Mouse (Mus musculus) MEL (cell line): ENCODE data around the gene Rtca. TPM values are rescaled to one million over a fixed set of nuclear protein-coding genes. Genes with fewer than 3 reads are reported as not detected.

Experiments used
- DNase-seq: peaks from one replicate; pipeline ENCODE4 v3.0.0; 2011; ENCODE audit warnings: low read depth, low spot score
- H3K27ac ChIP-seq: 2 replicates; pipeline ENCODE4 v1.5.1; 2012; ENCODE audit warnings: low read depth, mild to moderate bottlenecking, control low read depth, low read length, moderate library complexity; ENCODE audit not compliant: control insufficient read depth
- H3K27me3 ChIP-seq, 2 experiments: fragments of 150-350 bp in 1 of 2; sonication (generic) in 1 of 2; 2 replicates each; pipeline ENCODE4 v1.6.1; 2012; ENCODE audit warnings: low read length in 2 of 2, mild to moderate bottlenecking in 2 of 2, improper control_type of control experiment in 1 of 2, moderate library complexity in 1 of 2; ENCODE audit not compliant: insufficient read depth in 2 of 2, control insufficient read depth in 1 of 2
- H3K36me3 ChIP-seq, 2 experiments: 2 replicates each; pipeline ENCODE4 v1.6.1; 2012 to 2014; ENCODE audit warnings: low read length in 2 of 2, improper control_type of control experiment in 1 of 2, inconsistent platforms in 1 of 2, mild to moderate bottlenecking in 1 of 2; ENCODE audit not compliant: insufficient read depth in 2 of 2, control insufficient read depth in 1 of 2
- H3K4me1 ChIP-seq, 2 experiments: fragments of 150-350 bp in 1 of 2; sonication (generic) in 1 of 2; 2 replicates each; pipeline ENCODE4 v1.6.1; 2012; ENCODE audit warnings: low read length in 2 of 2, improper control_type of control experiment in 1 of 2, mild to moderate bottlenecking in 1 of 2; ENCODE audit not compliant: insufficient read depth in 2 of 2, control insufficient read depth in 1 of 2
- H3K4me3 ChIP-seq, 2 experiments: fragments of 150-350 bp in 1 of 2; sonication (generic) in 1 of 2; 2 replicates each; pipeline ENCODE4 v1.5.1; 2012; ENCODE audit warnings: low read depth in 2 of 2, low read length in 2 of 2, mild to moderate bottlenecking in 2 of 2, moderate library complexity in 2 of 2, control low read depth in 1 of 2, improper control_type of control experiment in 1 of 2; ENCODE audit not compliant: control insufficient read depth in 1 of 2, insufficient read depth in 1 of 2
- H3K79me2 ChIP-seq: 2 replicates; pipeline ENCODE4 v1.6.1; 2012; ENCODE audit warnings: mild to moderate bottlenecking, low read length, moderate library complexity; ENCODE audit not compliant: control insufficient read depth, poor library complexity, insufficient read depth
- H3K9ac ChIP-seq: 2 replicates; pipeline ENCODE4 v1.6.1; 2012; ENCODE audit warnings: low read depth, mild to moderate bottlenecking, control low read depth, low read length, moderate library complexity; ENCODE audit not compliant: control insufficient read depth, poor library complexity, severe bottlenecking
- H3K9me3 ChIP-seq: fragments of 150-350 bp; sonication (generic); replicated peaks from 2 replicates; pipeline ENCODE4 v1.6.1; 2012; ENCODE audit warnings: mild to moderate bottlenecking, low read length, improper control_type of control experiment, moderate library complexity; ENCODE audit not compliant: insufficient read depth
- CHD1 ChIP-seq: IDR thresholded peaks from 2 replicates; pipeline ENCODE4 v1.6.1; 2012; ENCODE audit warnings: low read depth, mild to moderate bottlenecking, inconsistent platforms, low read length, improper control_type of control experiment
- CTCF ChIP-seq, 3 experiments: IDR thresholded peaks in 2 of 3; conservative IDR thresholded peaks in 1 of 3; 2 replicates each; pipeline ENCODE4 v1.5.1; 2011 to 2012; ENCODE audit warnings: low read length in 3 of 3, low read depth in 2 of 3, mild to moderate bottlenecking in 2 of 3, improper control_type of control experiment in 1 of 3, inconsistent platforms in 1 of 3, mixed read lengths in 1 of 3, moderate library complexity in 1 of 3; ENCODE audit not compliant: control insufficient read depth in 1 of 3, insufficient read depth in 1 of 3, poor library complexity in 1 of 3, severe bottlenecking in 1 of 3
- E2F4 ChIP-seq: IDR thresholded peaks from 2 replicates; pipeline ENCODE4 v1.6.1; 2011; ENCODE audit warnings: low read depth, low read length, improper control_type of control experiment, borderline replicate concordance
- EP300 ChIP-seq, 2 experiments: IDR thresholded peaks; 2 replicates each; pipeline ENCODE4 v1.6.1; 2011; ENCODE audit warnings: improper control_type of control experiment in 2 of 2, low read length in 2 of 2, low read depth in 1 of 2, mild to moderate bottlenecking in 1 of 2
- ETS1 ChIP-seq: IDR thresholded peaks from 2 replicates; pipeline ENCODE4 v1.6.1; 2012; ENCODE audit warnings: low read depth, mild to moderate bottlenecking, inconsistent platforms, low read length, improper control_type of control experiment, moderate library complexity
- GABPA ChIP-seq: IDR thresholded peaks from 2 replicates; pipeline ENCODE4 v1.6.1; 2012; ENCODE audit warnings: low read depth, mild to moderate bottlenecking, inconsistent platforms, low read length, improper control_type of control experiment, moderate library complexity
- JUND ChIP-seq: IDR thresholded peaks from 2 replicates; pipeline ENCODE4 v1.6.1; 2011; ENCODE audit warnings: low read depth, mild to moderate bottlenecking, improper control_type of control experiment, low read length
- KAT2A ChIP-seq: conservative IDR thresholded peaks from 2 replicates; pipeline ENCODE4 v1.6.1; 2012; ENCODE audit warnings: low read depth, low read length, improper control_type of control experiment, inconsistent platforms
- MAFK ChIP-seq: IDR thresholded peaks from 2 replicates; pipeline ENCODE4 v1.6.1; 2011; ENCODE audit warnings: low read depth, mild to moderate bottlenecking, low read length, improper control_type of control experiment, borderline replicate concordance
- MAZ ChIP-seq: IDR thresholded peaks from 2 replicates; pipeline ENCODE4 v1.6.1; 2012; ENCODE audit warnings: low read depth, mild to moderate bottlenecking, inconsistent platforms, low read length, improper control_type of control experiment
- MXI1 ChIP-seq: IDR thresholded peaks from 2 replicates; pipeline ENCODE4 v1.6.1; 2011; ENCODE audit warnings: mild to moderate bottlenecking, low read depth, low read length, improper control_type of control experiment
- MYB ChIP-seq: IDR thresholded peaks from 2 replicates; pipeline ENCODE4 v1.6.1; 2011; ENCODE audit warnings: mild to moderate bottlenecking, low read depth, low read length, improper control_type of control experiment
- MYC ChIP-seq: IDR thresholded peaks from 2 replicates; pipeline ENCODE4 v1.6.1; 2011; ENCODE audit warnings: low read depth, mild to moderate bottlenecking, low read length, improper control_type of control experiment, moderate library complexity
- NELFE ChIP-seq: IDR thresholded peaks from 2 replicates; pipeline ENCODE4 v1.6.1; 2011; ENCODE audit warnings: low read depth, low read length, improper control_type of control experiment
- NRF1 ChIP-seq: IDR thresholded peaks from 2 replicates; pipeline ENCODE4 v1.6.1; 2014; ENCODE audit warnings: low read depth, mild to moderate bottlenecking, inconsistent platforms, low read length, improper control_type of control experiment, moderate library complexity; ENCODE audit not compliant: poor library complexity, insufficient read depth, severe bottlenecking
- RAD21 ChIP-seq: IDR thresholded peaks from 2 replicates; pipeline ENCODE4 v1.6.1; 2011; ENCODE audit warnings: mild to moderate bottlenecking, low read depth, low read length, improper control_type of control experiment
- SIN3A ChIP-seq: IDR thresholded peaks from 2 replicates; pipeline ENCODE4 v1.6.1; 2012; ENCODE audit warnings: low read length, improper control_type of control experiment, inconsistent platforms
- TBP ChIP-seq: IDR thresholded peaks from 2 replicates; pipeline ENCODE4 v1.8.0; 2011; ENCODE audit warnings: low read depth, low read length, improper control_type of control experiment
- TCF12 ChIP-seq: IDR thresholded peaks from 2 replicates; pipeline ENCODE4 v1.6.1; 2014; ENCODE audit warnings: low read depth, mild to moderate bottlenecking, inconsistent platforms, low read length, improper control_type of control experiment, moderate library complexity
- UBTF ChIP-seq: IDR thresholded peaks from 2 replicates; pipeline ENCODE4 v1.6.1; 2012; ENCODE audit warnings: low read depth, mild to moderate bottlenecking, inconsistent platforms, low read length, improper control_type of control experiment, moderate library complexity, borderline replicate concordance; ENCODE audit not compliant: insufficient read depth
- USF2 ChIP-seq, 2 experiments: IDR thresholded peaks; 2 replicates each; pipeline ENCODE4 v1.6.1; 2011 to 2012; ENCODE audit warnings: improper control_type of control experiment in 2 of 2, low read length in 2 of 2, borderline replicate concordance in 1 of 2, inconsistent platforms in 1 of 2, low read depth in 1 of 2, mild to moderate bottlenecking in 1 of 2; ENCODE audit not compliant: insufficient read depth in 1 of 2
- ZC3H11A ChIP-seq: IDR thresholded peaks from 2 replicates; pipeline ENCODE4 v1.6.1; 2012; ENCODE audit warnings: low read depth, mild to moderate bottlenecking, inconsistent platforms, low read length, improper control_type of control experiment
- ZNF384 ChIP-seq: IDR thresholded peaks from 2 replicates; pipeline ENCODE4 v1.6.1; 2012; ENCODE audit warnings: low read depth, mild to moderate bottlenecking, inconsistent platforms, low read length, improper control_type of control experiment
- polyA plus RNA-seq, 2 experiments: library from polyadenylated mRNA; stranded (reverse) in 1 of 2; unstranded in 1 of 2; fragments of >175 nt in 1 of 2; fragments of >200 nt in 1 of 2; gene quantifications; 2 replicates each; pipeline versions ENCODE4 v1.2.1 to v1.2.4; 2012; ENCODE audit warnings: low replicate concordance in 2 of 2, low read depth in 1 of 2; ENCODE audit not compliant: insufficient read length in 2 of 2, insufficient read depth in 1 of 2, missing spikeins in 1 of 2
- total RNA-seq: library from RNA; depleted of rRNA; stranded (reverse); fragments of 300-350 nt; gene quantifications from 2 replicates; pipeline ENCODE4 v1.2.3, GENCODE M21; 2012

The Rtca gene
- total and polyA plus RNA-seq, 3 experiments, result 68.3 to 307 (median 68.6) TPM

- Histone ChIP-seq H3K4me3 (no peak overlapping the region), H3K36me3 (peaks cover 0 to 3% of the 10 kb centered on the region in 2 experiments; a peak in 3 of 4 replicates), H3K27me3 (no peaks in the 10 kb centered on the region), H3K4me1 (peaks cover 0 to 3% of the 10 kb centered on the region in 2 experiments; a peak in 2 of 4 replicates), H3K79me2 (no peaks in the 10 kb centered on the region), H3K27ac (no peak overlapping the region), H3K9ac (no peak overlapping the region), H3K9me3 (no peaks in the 10 kb centered on the region)
- TF ChIP-seq JUND (no peak), USF2 (IDR thresholded peaks at IDR 0.05; ENCODE audit: borderline replicate concordance in 1 of 2, insufficient read depth in 1 of 2, low read depth in 1 of 2, low read length in 2 of 2) (no peak), MAZ (no peak), E2F4 (no peak), RAD21 (no peak), MYB (no peak), TCF12 (no peak), NRF1 (no peak), CTCF (IDR thresholded peaks at IDR 0.05 in 2 of 3, conservative IDR thresholded peaks at IDR 0.05 in 1 of 3; ENCODE audit: control insufficient read depth in 1 of 3, insufficient read depth in 1 of 3, low read depth in 2 of 3, low read length in 3 of 3, poor library complexity in 1 of 3, severe bottlenecking in 1 of 3) (no peak), UBTF (no peak), TBP (no peak), ZC3H11A (no peak), MAFK (no peak), ETS1 (no peak), SIN3A (no peak), GABPA (no peak), EP300 (IDR thresholded peaks at IDR 0.05; ENCODE audit: low read depth in 1 of 2, low read length in 2 of 2) (no peak), NELFE (no peak)
- DNase-seq, result no peak
Measured at GRCm38 (mm10) chr3:116530826-116531225, 22.8 kb upstream of the Rtca start.

- no peak for DNase-seq
- TF ChIP-seq KAT2A (no peak), MYB (no peak), CHD1 (no peak), MYC (no peak), TCF12 (no peak), ZNF384 (no peak), SIN3A (no peak), MXI1 (no peak)
- Histone ChIP-seq H3K27ac (no peak overlapping the region), H3K9ac (no peak overlapping the region), H3K4me3 (no peak overlapping the region), H3K36me3 (no peaks in the 10 kb centered on the region), H3K4me1 (no peaks in the 10 kb centered on the region), H3K27me3 (no peaks in the 10 kb centered on the region), H3K9me3 (no peaks in the 10 kb centered on the region), H3K79me2 (no peaks in the 10 kb centered on the region)
Measured at GRCm38 (mm10) chr3:116529741-116530140, 21.7 kb upstream of the Rtca start.
